Mouse (Mus musculus): ENCODE results near the gene Fam219b. TPM values are rescaled to one million over a fixed set of nuclear protein-coding genes. Genes with fewer than 3 reads are reported as not detected.
A peak's percentile ranks its signal among the peaks of the same experiment; 100 is the strongest.

Fam219b gene
- polyA plus RNA-seq, 1 experiment from 2014 or later, result 25.1 TPM

GRCm38 (mm10) chr9:57526435-57526834, 10.9 kb upstream of the Fam219b start:
- Histone ChIP-seq H3K4me1 (peaks cover 14% of the 10 kb centered on the region), H3K4me2 (no peak overlapping the region), H3K9me3 (no peaks in the 10 kb centered on the region), H3K4me3 (no peak overlapping the region), H3K36me3 (peaks cover 13% of the 10 kb centered on the region), H3K9ac (no peak overlapping the region), H3K27ac (no peak overlapping the region), H3K27me3 (no peaks in the 10 kb centered on the region)
- no peak for ATAC-seq (ENCODE audit: insufficient number of reproducible peaks, insufficient read depth, low FRiP score, low TSS enrichment, low read depth)

DNA sequence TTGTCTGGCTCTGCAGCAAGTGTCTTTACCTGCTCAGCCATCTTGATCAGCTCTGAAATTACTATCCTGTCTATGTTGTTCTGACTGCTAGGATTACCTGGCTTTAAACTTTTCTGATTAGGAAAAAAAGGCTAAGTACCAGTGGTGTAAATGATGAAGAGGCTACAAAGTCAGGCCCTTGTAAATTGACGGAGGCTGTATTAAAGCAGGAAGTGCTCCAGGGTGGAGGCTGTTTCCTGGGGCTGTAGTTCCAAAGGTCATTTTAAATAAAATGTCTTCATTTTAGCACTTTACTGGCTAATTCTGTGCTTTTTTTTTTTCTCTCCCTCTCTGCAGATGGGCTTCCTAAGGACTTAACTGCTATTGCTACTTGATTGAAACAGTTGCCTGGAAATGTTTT, 5.4 kb upstream of the Fam219b start:
- no peak overlapping the region for H3K4me2 ChIP-seq
- H3K27me3 ChIP-seq, result no peaks in the 10 kb centered on the region
- no peak for ATAC-seq (ENCODE audit: insufficient number of reproducible peaks, insufficient read depth, low FRiP score, low TSS enrichment, low read depth)
- 67% methylated on average over 1 of the region's 1 CpGs for WGBS
- no peak overlapping the region for H3K9ac ChIP-seq
- no peaks in the 10 kb centered on the region for H3K9me3 ChIP-seq
- H3K27ac ChIP-seq, result no peak overlapping the region
- no peak overlapping the region for H3K4me3 ChIP-seq
- peaks cover 42% of the 10 kb centered on the region for H3K36me3 ChIP-seq
- peaks cover 3% of the 10 kb centered on the region; the same call in 1 of the 2 replicates for H3K4me1 ChIP-seq

- Histone ChIP-seq H3K9ac (no peak overlapping the region), H3K36me3 (peaks cover 51% of the 10 kb centered on the region), H3K4me2 (peak overlapping the region; percentile 79), H3K27ac (no peak overlapping the region), H3K27me3 (no peaks in the 10 kb centered on the region), H3K9me3 (no peaks in the 10 kb centered on the region), H3K4me1 (peaks cover 17% of the 10 kb centered on the region), H3K4me3 (no peak overlapping the region)
- WGBS, result 89% methylated on average over 5 of the region's 5 CpGs
- no peak for ATAC-seq (ENCODE audit: insufficient number of reproducible peaks, insufficient read depth, low FRiP score, low TSS enrichment, low read depth)
These were observed 966 bp upstream of the Fam219b start for GRCm38 (mm10) chr9:57536362-57536761.

DNA sequence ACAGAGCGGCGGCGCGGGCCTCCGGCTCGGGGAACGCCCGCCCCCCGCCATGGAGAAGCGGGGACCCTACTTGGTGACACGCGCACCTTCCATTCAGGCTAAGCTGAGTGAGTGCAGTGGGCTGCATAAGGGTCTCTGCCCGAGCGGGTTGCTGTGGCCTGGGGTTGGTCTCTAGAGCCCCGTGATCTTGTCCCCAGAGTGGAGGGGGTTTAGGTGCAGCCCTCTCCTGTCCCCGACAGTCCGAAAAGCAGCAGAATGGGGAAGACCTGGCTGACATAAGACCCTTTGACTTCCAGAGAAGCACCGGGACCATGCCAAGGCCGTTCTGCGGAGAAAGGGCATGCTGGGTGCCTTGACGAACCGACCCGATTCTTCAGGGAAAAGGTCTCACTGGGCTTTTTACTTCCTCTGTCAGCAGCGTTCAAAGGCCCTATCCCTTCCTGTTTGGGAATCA, 427 bp downstream of the Fam219b start:
- H3K4me3 ChIP-seq, result peak overlapping the region; percentile 89
- ATAC-seq (ENCODE audit: insufficient number of reproducible peaks, insufficient read depth, low FRiP score, low TSS enrichment, low read depth), result peak; percentile 65; the same call in 1 of the 2 replicates
- H3K4me2 ChIP-seq, result peak overlapping the region; percentile 79
- H3K4me1 ChIP-seq, result peaks cover 17% of the 10 kb centered on the region
- H3K27ac ChIP-seq, result peak overlapping the region; percentile 83
- H3K36me3 ChIP-seq, result peaks cover 50% of the 10 kb centered on the region
- no peaks in the 10 kb centered on the region for H3K9me3 ChIP-seq
- WGBS, result 0% methylated on average over 24 of the region's 24 CpGs
- no peaks in the 10 kb centered on the region for H3K27me3 ChIP-seq
- peak overlapping the region; percentile 92 for H3K9ac ChIP-seq

- WGBS, result 88% methylated on average over 2 of the region's 2 CpGs
- Histone ChIP-seq H3K27ac (no peak overlapping the region), H3K4me2 (no peak overlapping the region), H3K36me3 (peaks cover 52% of the 10 kb centered on the region), H3K9ac (no peak overlapping the region), H3K27me3 (no peaks in the 10 kb centered on the region), H3K4me1 (peaks cover 17% of the 10 kb centered on the region), H3K4me3 (no peak overlapping the region), H3K9me3 (no peaks in the 10 kb centered on the region)
- ATAC-seq (ENCODE audit: insufficient number of reproducible peaks, insufficient read depth, low FRiP score, low TSS enrichment, low read depth), result no peak
These were observed 2.2 kb downstream of the Fam219b start for GRCm38 (mm10) chr9:57539550-57539949.

DNA sequence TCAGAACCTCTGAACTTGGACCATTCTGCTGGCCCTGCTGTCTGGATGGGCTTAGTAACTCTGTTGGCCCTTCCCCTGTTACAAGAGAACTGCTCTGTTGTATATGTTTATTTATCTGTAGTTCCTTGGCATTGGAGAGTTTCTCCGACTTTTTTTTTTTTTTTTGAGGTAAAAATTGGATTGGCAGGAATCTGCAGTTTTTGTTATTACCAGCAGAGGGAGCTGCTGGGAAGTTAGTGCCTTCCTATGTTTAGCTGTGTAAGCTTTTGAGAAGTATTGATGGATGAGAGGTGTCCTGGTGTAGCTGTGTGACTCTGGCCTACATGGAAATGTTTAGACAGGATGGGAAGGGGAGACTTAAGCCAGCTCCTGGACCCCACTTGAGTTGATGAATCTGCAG, 4.0 kb downstream of the Fam219b start:
- no peak overlapping the region for H3K4me3 ChIP-seq
- peaks cover 70% of the 10 kb centered on the region for H3K36me3 ChIP-seq
- no peaks in the 10 kb centered on the region for H3K9me3 ChIP-seq
- H3K4me1 ChIP-seq, result peaks cover 17% of the 10 kb centered on the region
- no peak for ATAC-seq (ENCODE audit: insufficient number of reproducible peaks, insufficient read depth, low FRiP score, low TSS enrichment, low read depth)
- 3% methylated on average over 1 of the region's 1 CpGs for WGBS
- H3K27ac ChIP-seq, result 0 out of 2 replicates have a peak overlapping the region, but pooled peaks have one; percentile 16
- H3K4me2 ChIP-seq, result no peak overlapping the region
- H3K9ac ChIP-seq, result no peak overlapping the region
- H3K27me3 ChIP-seq, result no peaks in the 10 kb centered on the region

- Histone ChIP-seq H3K27ac (no peak overlapping the region), H3K9ac (no peak overlapping the region), H3K36me3 (peaks cover 96% of the 10 kb centered on the region), H3K4me2 (no peak overlapping the region), H3K4me3 (no peak overlapping the region), H3K9me3 (no peaks in the 10 kb centered on the region), H3K27me3 (no peaks in the 10 kb centered on the region), H3K4me1 (peaks cover 2% of the 10 kb centered on the region; the same call in 1 of the 2 replicates)
- 80% methylated on average over 3 of the region's 3 CpGs for WGBS
- ATAC-seq (ENCODE audit: insufficient number of reproducible peaks, insufficient read depth, low FRiP score, low TSS enrichment, low read depth), result no peak
These were observed 6.6 kb downstream of the Fam219b start for GRCm38 (mm10) chr9:57543951-57544350.

DNA sequence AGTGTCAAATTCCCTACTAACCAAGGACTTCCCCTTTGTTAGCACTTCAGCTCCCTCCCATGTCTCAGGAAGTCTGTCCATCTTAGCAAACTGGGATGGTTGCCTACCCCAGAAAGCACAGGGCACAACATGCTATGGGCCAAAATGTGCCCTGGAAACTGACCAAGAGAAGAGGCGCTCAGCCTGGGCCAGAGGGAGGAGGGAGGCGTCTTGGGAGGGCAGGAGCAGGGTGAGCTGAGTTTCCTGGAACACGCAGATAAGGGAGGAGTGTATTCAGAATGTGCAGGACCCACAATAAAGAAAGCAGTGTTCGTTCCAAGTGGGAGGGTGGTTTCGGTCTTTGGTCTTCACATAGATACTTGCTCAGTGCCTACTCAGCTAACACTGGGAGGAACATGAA, 10.0 kb downstream of the Fam219b start:
- Histone ChIP-seq H3K27me3 (no peaks in the 10 kb centered on the region), H3K4me2 (no peak overlapping the region), H3K4me3 (no peak overlapping the region), H3K4me1 (peaks cover 7% of the 10 kb centered on the region), H3K9ac (peak overlapping the region; percentile 21; the same call in 1 of the 2 replicates), H3K9me3 (no peaks in the 10 kb centered on the region), H3K36me3 (peaks cover 82% of the 10 kb centered on the region), H3K27ac (no peak overlapping the region)
- WGBS, result 79% methylated on average over 5 of the region's 5 CpGs
- no peak for ATAC-seq (ENCODE audit: insufficient number of reproducible peaks, insufficient read depth, low FRiP score, low TSS enrichment, low read depth)

- no peak for ATAC-seq (ENCODE audit: insufficient number of reproducible peaks, insufficient read depth, low FRiP score, low TSS enrichment, low read depth)
- WGBS, result 90% methylated on average over 11 of the region's 11 CpGs
- no peak overlapping the region for H3K27ac ChIP-seq
- no peaks in the 10 kb centered on the region for H3K27me3 ChIP-seq
- no peak overlapping the region for H3K4me2 ChIP-seq
- peaks cover 76% of the 10 kb centered on the region for H3K36me3 ChIP-seq
- H3K9me3 ChIP-seq, result no peaks in the 10 kb centered on the region
- H3K9ac ChIP-seq, result peak overlapping the region; percentile 21; the same call in 1 of the 2 replicates
- H3K4me1 ChIP-seq, result peaks cover 7% of the 10 kb centered on the region
- H3K4me3 ChIP-seq, result no peak overlapping the region
These were observed 10.5 kb downstream of the Fam219b start for GRCm38 (mm10) chr9:57547869-57548268.

GRCm38 (mm10) chr9:57549186-57549585, 11.9 kb downstream of the Fam219b start:
- H3K9me3 ChIP-seq, result no peaks in the 10 kb centered on the region
- no peak overlapping the region for H3K27ac ChIP-seq
- H3K9ac ChIP-seq, result 0 out of 2 replicates have a peak overlapping the region, but pooled peaks have one; percentile 32
- H3K4me3 ChIP-seq, result no peak overlapping the region
- peaks cover 63% of the 10 kb centered on the region for H3K36me3 ChIP-seq
- H3K4me2 ChIP-seq, result no peak overlapping the region
- no peak for ATAC-seq (ENCODE audit: insufficient number of reproducible peaks, insufficient read depth, low FRiP score, low TSS enrichment, low read depth)
- peaks cover 7% of the 10 kb centered on the region for H3K4me1 ChIP-seq
- WGBS, result 92% methylated on average over 4 of the region's 4 CpGs
- H3K27me3 ChIP-seq, result no peaks in the 10 kb centered on the region

DNA sequence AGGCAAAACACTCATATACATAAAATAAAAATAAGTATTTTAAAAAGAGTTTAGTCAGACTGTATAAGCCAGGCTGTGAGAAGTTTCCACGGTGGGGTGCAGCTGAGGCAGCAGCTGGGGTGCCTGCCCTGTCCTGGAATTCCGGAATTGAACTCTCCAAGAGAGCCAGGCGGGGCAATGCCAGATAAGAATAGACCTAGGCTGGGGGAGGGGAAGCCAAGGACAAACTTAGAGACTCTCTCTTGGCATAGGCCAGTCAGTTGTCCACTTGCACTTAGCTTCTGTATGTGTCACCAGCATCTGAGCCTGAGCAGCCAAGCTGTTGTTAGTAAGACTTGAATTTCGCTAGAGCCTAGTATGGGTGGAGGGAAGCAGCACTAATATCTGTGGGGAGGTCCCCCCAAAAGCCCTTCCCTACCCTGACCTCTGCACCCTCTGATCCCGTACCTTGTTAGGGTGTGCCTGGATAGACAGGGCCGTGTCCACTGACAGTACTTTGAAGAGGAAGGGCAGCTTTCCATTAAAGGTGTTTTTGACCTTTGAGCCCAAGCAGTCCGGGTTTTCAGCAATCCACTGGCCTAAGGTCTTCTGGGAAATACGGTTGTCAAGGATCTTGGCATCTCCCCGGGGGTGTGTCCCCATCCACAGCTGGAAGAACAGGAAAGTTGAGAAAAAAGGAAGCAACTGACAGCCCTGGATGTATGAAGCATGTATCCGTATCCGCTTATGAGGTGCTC, 13.0 kb downstream of the Fam219b start:
- Histone ChIP-seq H3K27me3 (no peaks in the 10 kb centered on the region), H3K27ac (no peak overlapping the region), H3K4me1 (peaks cover 7% of the 10 kb centered on the region), H3K4me2 (no peak overlapping the region), H3K9me3 (no peaks in the 10 kb centered on the region), H3K36me3 (peaks cover 52% of the 10 kb centered on the region), H3K4me3 (no peak overlapping the region), H3K9ac (no peak overlapping the region)
- 84% methylated on average over 11 of the region's 11 CpGs for WGBS
- ATAC-seq (ENCODE audit: insufficient number of reproducible peaks, insufficient read depth, low FRiP score, low TSS enrichment, low read depth), result no peak
